Mouse (Mus musculus): ENCODE data around the gene Dchs2. TPM values are rescaled to one million over a fixed set of nuclear protein-coding genes. Genes with fewer than 3 reads are reported as not detected.

The Dchs2 gene
- polyA plus RNA-seq, 2 experiments: 1.7 to 2.1 TPM

GRCm38 (mm10) chr3:83266009-83266408 is 138.3 kb downstream of the Dchs2 start:
- DNase-seq (ENCODE audit: low spot score): no peak
- no peak for ATAC-seq (ENCODE audit: low FRiP score, low read depth)
- Histone ChIP-seq H3K4me3 (replicated peaks; ENCODE audit: low read length) (no peak overlapping the region), H3K36me3 (ENCODE audit: control insufficient read depth, insufficient read depth, low read length) (no peaks in the 10 kb centered on the region), H3K4me2 (replicated peaks; ENCODE audit: low read depth, low read length, severe bottlenecking) (no peak overlapping the region), H3K9me3 (ENCODE audit: control insufficient read depth, low read length) (no peaks in the 10 kb centered on the region), H3K4me1 (ENCODE audit: control insufficient read depth, insufficient read depth, low read length) (no peaks in the 10 kb centered on the region), H3K9ac (ENCODE audit: low read depth, low read length, severe bottlenecking) (no peak overlapping the region), H3K27me3 (ENCODE audit: control insufficient read depth, insufficient read depth, low read length) (no peaks in the 10 kb centered on the region), H3K27ac (replicated peaks; ENCODE audit: low read depth, low read length) (no peak overlapping the region)
- TF ChIP-seq POLR2A (IDR thresholded peaks at IDR 0.05; ENCODE audit: borderline replicate concordance, extremely low read depth, insufficient read depth, insufficient read length): no peak
- 67% methylated on average over 4 of the region's 4 CpGs for WGBS

- ATAC-seq (ENCODE audit: low FRiP score, low read depth): no peak
These were observed 142.5 kb downstream of the Dchs2 start for GRCm38 (mm10) chr3:83270228-83270627.

GRCm38 (mm10) chr3:83270982-83271381 is 143.2 kb downstream of the Dchs2 start:
- no peak overlapping the region for H3K4me2 ChIP-seq (replicated peaks; ENCODE audit: low read depth, low read length, severe bottlenecking)
- H3K9me3 ChIP-seq (ENCODE audit: control insufficient read depth, low read length): no peaks in the 10 kb centered on the region
- WGBS: 61% methylated on average over 9 of the region's 9 CpGs
- no peak overlapping the region for H3K4me3 ChIP-seq (replicated peaks; ENCODE audit: low read length)
- DNase-seq (ENCODE audit: low spot score) (no peak), ATAC-seq (ENCODE audit: low FRiP score, low read depth) (no peak)
- H3K4me1 ChIP-seq (ENCODE audit: control insufficient read depth, insufficient read depth, low read length): peaks cover 3% of the 10 kb centered on the region; the same call in 1 of the 2 replicates
- no peaks in the 10 kb centered on the region for H3K27me3 ChIP-seq (ENCODE audit: control insufficient read depth, insufficient read depth, low read length)
- no peak for TF ChIP-seq POLR2A (IDR thresholded peaks at IDR 0.05; ENCODE audit: borderline replicate concordance, extremely low read depth, insufficient read depth, insufficient read length)
- H3K27ac ChIP-seq (replicated peaks; ENCODE audit: low read depth, low read length): no peak overlapping the region
- H3K9ac ChIP-seq (ENCODE audit: low read depth, low read length, severe bottlenecking): no peak overlapping the region
- H3K36me3 ChIP-seq (ENCODE audit: control insufficient read depth, insufficient read depth, low read length): no peaks in the 10 kb centered on the region

More at GRCm38 (mm10) chr3:83270228-83270627, 142.5 kb downstream of the Dchs2 start:
- H3K9ac ChIP-seq (ENCODE audit: low read depth, low read length, severe bottlenecking): no peak overlapping the region
- no peak overlapping the region for H3K27ac ChIP-seq (replicated peaks; ENCODE audit: low read depth, low read length)
- DNase-seq (ENCODE audit: low spot score): no peak
- H3K36me3 ChIP-seq (ENCODE audit: control insufficient read depth, insufficient read depth, low read length): no peaks in the 10 kb centered on the region
- WGBS: 87% methylated on average over 14 of the region's 14 CpGs
- H3K9me3 ChIP-seq (ENCODE audit: control insufficient read depth, low read length): no peaks in the 10 kb centered on the region
- H3K27me3 ChIP-seq (ENCODE audit: control insufficient read depth, insufficient read depth, low read length): no peaks in the 10 kb centered on the region
- H3K4me2 ChIP-seq (replicated peaks; ENCODE audit: low read depth, low read length, severe bottlenecking): no peak overlapping the region
- H3K4me1 ChIP-seq (ENCODE audit: control insufficient read depth, insufficient read depth, low read length): peaks cover 3% of the 10 kb centered on the region; the same call in 1 of the 2 replicates
- H3K4me3 ChIP-seq (replicated peaks; ENCODE audit: low read length): no peak overlapping the region
- TF ChIP-seq POLR2A (IDR thresholded peaks at IDR 0.05; ENCODE audit: borderline replicate concordance, extremely low read depth, insufficient read depth, insufficient read length): no peak

DNA sequence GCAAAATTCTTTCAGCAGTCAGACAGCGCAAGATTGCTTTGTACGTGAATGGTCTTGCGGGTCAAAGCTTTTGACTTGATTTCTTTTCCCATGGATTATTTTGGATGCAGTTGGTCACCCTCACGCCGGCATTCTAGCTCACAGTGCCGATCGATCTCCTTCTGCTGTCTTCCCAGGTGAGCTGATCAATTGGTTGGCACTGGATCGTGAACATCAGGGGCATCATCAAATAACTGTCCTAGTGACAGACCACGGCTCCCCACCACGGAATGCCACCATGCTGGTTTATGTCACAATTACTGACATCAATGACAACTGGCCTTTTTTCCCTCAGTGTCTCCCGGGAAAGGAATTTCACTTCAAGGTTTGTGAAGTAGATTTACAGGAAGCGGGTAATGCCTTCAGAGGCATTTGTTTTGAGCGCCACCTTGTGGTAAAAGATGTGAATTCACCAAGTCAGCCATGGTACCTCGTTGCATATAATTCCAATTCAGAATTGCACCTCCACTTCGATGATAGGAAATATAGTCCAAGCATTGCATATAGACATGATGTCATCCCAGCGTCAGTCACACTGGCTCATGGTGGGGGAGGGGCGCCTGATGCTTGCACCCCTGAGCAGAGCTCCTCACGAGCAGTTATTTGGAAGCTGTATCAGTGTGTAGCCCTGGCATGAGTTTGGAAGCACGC is 146.0 kb downstream of the Dchs2 start:
- ATAC-seq (ENCODE audit: low FRiP score, low read depth) (peak; percentile 66), DNase-seq (ENCODE audit: low spot score) (peak; percentile 90)
- H3K4me3 ChIP-seq (replicated peaks; ENCODE audit: low read length): no peak overlapping the region
- H3K4me2 ChIP-seq (replicated peaks; ENCODE audit: low read depth, low read length, severe bottlenecking): peak overlapping the region; percentile 29; the same call in 1 of the 2 replicates
- H3K4me1 ChIP-seq (ENCODE audit: control insufficient read depth, insufficient read depth, low read length): peaks cover 3% of the 10 kb centered on the region; the same call in 1 of the 2 replicates
- H3K9ac ChIP-seq (ENCODE audit: low read depth, low read length, severe bottlenecking): no peak overlapping the region
- no peaks in the 10 kb centered on the region for H3K36me3 ChIP-seq (ENCODE audit: control insufficient read depth, insufficient read depth, low read length)
- H3K27me3 ChIP-seq (ENCODE audit: control insufficient read depth, insufficient read depth, low read length): no peaks in the 10 kb centered on the region
- no peak overlapping the region for H3K27ac ChIP-seq (replicated peaks; ENCODE audit: low read depth, low read length)
- WGBS: 35% methylated on average over 19 of the region's 19 CpGs
- no peaks in the 10 kb centered on the region for H3K9me3 ChIP-seq (ENCODE audit: control insufficient read depth, low read length)
- TF ChIP-seq POLR2A (IDR thresholded peaks at IDR 0.05; ENCODE audit: borderline replicate concordance, extremely low read depth, insufficient read depth, insufficient read length): no peak

- H3K27me3 ChIP-seq (ENCODE audit: control insufficient read depth, insufficient read depth, low read length): no peaks in the 10 kb centered on the region
- H3K27ac ChIP-seq (replicated peaks; ENCODE audit: low read depth, low read length): no peak overlapping the region
- DNase-seq (ENCODE audit: low spot score) (no peak), ATAC-seq (ENCODE audit: low FRiP score, low read depth) (no peak)
- H3K4me3 ChIP-seq (replicated peaks; ENCODE audit: low read length): no peak overlapping the region
- no peak overlapping the region for H3K9ac ChIP-seq (ENCODE audit: low read depth, low read length, severe bottlenecking)
- no peak overlapping the region for H3K4me2 ChIP-seq (replicated peaks; ENCODE audit: low read depth, low read length, severe bottlenecking)
- WGBS: 61% methylated on average over 5 of the region's 5 CpGs
- peaks cover 3% of the 10 kb centered on the region; the same call in 1 of the 2 replicates for H3K4me1 ChIP-seq (ENCODE audit: control insufficient read depth, insufficient read depth, low read length)
- no peaks in the 10 kb centered on the region for H3K36me3 ChIP-seq (ENCODE audit: control insufficient read depth, insufficient read depth, low read length)
- H3K9me3 ChIP-seq (ENCODE audit: control insufficient read depth, low read length): no peaks in the 10 kb centered on the region
- no peak for TF ChIP-seq POLR2A (IDR thresholded peaks at IDR 0.05; ENCODE audit: borderline replicate concordance, extremely low read depth, insufficient read depth, insufficient read length)
These were observed 148.0 kb downstream of the Dchs2 start for GRCm38 (mm10) chr3:83275703-83276102.
